Mouse (Mus musculus) midbrain, embryonic 15.5 days (tissue): Measurements from ENCODE around the gene Stra6l. TPM values are rescaled to one million over a fixed set of nuclear protein-coding genes. Genes with fewer than 3 reads are reported as not detected.
A peak's percentile ranks its signal among the peaks of the same experiment; 100 is the strongest.

Source experiments
- ATAC-seq: fragments of 200-750 bp; cut with Nextera tagmentation; replicated peaks from 2 replicates; pipeline ENCODE4 v1.8.0; 2017; ENCODE audit warnings: moderate TSS enrichment
- H3K27ac ChIP-seq: fragments of 300-500 bp; sonication (generic); 2 replicates; pipeline ENCODE4 v1.5.1; 2015; ENCODE audit warnings: mild to moderate bottlenecking, inconsistent platforms
- H3K27me3 ChIP-seq: fragments of 300-500 bp; sonication (generic); replicated peaks from 2 replicates; pipeline ENCODE4 v1.6.1; 2015; ENCODE audit warnings: inconsistent platforms
- H3K36me3 ChIP-seq: fragments of 300-500 bp; sonication (generic); replicated peaks from 2 replicates; pipeline ENCODE4 v1.6.1; 2015; ENCODE audit warnings: inconsistent platforms
- H3K4me1 ChIP-seq: fragments of 300-500 bp; sonication (generic); 2 replicates; pipeline ENCODE4 v1.6.1; 2015; ENCODE audit warnings: inconsistent platforms
- H3K4me2 ChIP-seq: fragments of 300-500 bp; sonication (generic); 2 replicates; pipeline ENCODE4 v1.6.1; 2015; ENCODE audit warnings: inconsistent platforms, mild to moderate bottlenecking, moderate library complexity
- H3K4me3 ChIP-seq: fragments of 300-500 bp; sonication (generic); 2 replicates; pipeline ENCODE4 v1.5.1; 2015; ENCODE audit warnings: mild to moderate bottlenecking, inconsistent platforms
- H3K9ac ChIP-seq: fragments of 300-500 bp; sonication (generic); 2 replicates; pipeline ENCODE4 v1.6.1; 2015; ENCODE audit warnings: mild to moderate bottlenecking, inconsistent platforms
- H3K9me3 ChIP-seq: fragments of 300-500 bp; sonication (generic); 2 replicates; pipeline ENCODE4 v1.6.1; 2016; ENCODE audit warnings: inconsistent platforms
- WGBS: fragments of 180-500 bp; shearing (Covaris S2); methylation state at CpG from one replicate; pipeline ENCODE4 v1.1.7; 2015; ENCODE audit warnings: mixed read lengths; 5-methylcytosine and 5-hydroxymethylcytosine counted together
- polyA plus RNA-seq: library from polyadenylated mRNA; unstranded; fragments of >200 nt; fragmentation: Nextera tagmentation; extraction: Ambion mirVana; gene quantifications from 2 replicates; pipeline ENCODE4 v1.2.1, GENCODE M21; 2015

The Stra6l gene
- polyA plus RNA-seq, result 1.0 and 1.1 TPM in 2 replicates

DNA sequence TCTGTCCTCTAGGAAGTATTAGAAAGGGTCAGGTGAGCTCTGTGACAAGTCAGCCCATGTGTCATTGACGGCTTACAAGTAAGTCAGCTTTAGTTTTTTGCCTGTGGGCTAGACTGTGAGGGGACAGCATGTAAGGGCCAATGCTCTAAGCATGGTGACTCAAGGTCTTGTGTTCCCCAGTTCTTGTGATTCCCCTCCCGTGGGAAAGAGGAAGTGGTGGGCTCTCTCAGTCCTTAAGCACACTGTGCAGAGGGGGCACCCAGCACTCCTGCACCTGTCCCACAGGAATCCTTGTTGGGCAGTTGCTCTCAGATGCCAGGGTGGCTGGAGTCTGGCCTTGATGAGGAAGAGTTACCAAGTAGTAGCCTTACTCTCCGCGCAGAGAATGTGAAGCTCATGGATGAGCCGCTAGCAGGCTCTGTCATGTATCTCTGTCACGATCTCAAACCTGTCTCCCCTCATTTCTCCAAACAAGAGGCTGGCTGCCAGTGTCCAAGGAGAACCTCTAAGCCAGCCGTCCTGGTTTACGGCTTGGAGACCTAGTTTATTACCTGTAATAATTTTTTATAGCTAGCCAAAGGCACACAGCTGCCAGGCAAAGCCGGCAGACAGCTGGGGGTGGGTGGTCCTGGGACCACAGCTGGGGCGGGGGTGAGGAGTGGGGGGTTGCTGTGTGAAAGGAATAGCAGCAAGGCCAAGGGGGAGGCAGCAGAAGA is at the start of gene Stra6l:
Gene Stra6l, plus strand, starts transcription at position 556 of the 716 bp plus-strand sequence.
- H3K27me3 ChIP-seq, result peaks cover 1% of the 10 kb centered on the region; the same call in 1 of the 2 replicates
- H3K36me3 ChIP-seq, result no peaks in the 10 kb centered on the region
- ATAC-seq, result no peak
- no peak within 1 kb of the TSS for H3K4me3 ChIP-seq
- 73% methylated on average over 10 of the region's 10 CpGs for WGBS
- H3K9me3 ChIP-seq, result no peaks in the 10 kb centered on the region
- no peak within 1 kb of the TSS for H3K4me2 ChIP-seq
- H3K9ac ChIP-seq, result no peak within 1 kb of the TSS
- H3K4me1 ChIP-seq, result no peaks in the 10 kb centered on the region
- no peak within 1 kb of the TSS for H3K27ac ChIP-seq

GRCm38 (mm10) chr4:45798964-45799363 is 49.5 kb upstream of the Stra6l start, which contains the start of gene Aldh1b1:
Aldh1b1 (plus strand) TSS chr4:45799022.
- 1% methylated on average over 26 of the region's 26 CpGs for WGBS
- Histone ChIP-seq H3K4me1 (peaks cover 21% of the 10 kb centered on the region), H3K36me3 (no peaks in the 10 kb centered on the region; the same call in 1 of the 2 replicates), H3K9ac (peak within 1 kb of the TSS; percentile 71), H3K27ac (peak within 1 kb of the TSS; percentile 53), H3K27me3 (0 out of 2 replicates have a peak, but pooled peaks cover 2% of the 10 kb centered on the region), H3K9me3 (no peaks in the 10 kb centered on the region), H3K4me3 (peak within 1 kb of the TSS; percentile 53), H3K4me2 (peak within 1 kb of the TSS; percentile 87)
- ATAC-seq, result peak; percentile 88

GRCm38 (mm10) chr4:45799956-45800537 is 48.4 kb upstream of the Stra6l start:
- Histone ChIP-seq H3K9ac (no peak overlapping the region), H3K27me3 (0 out of 2 replicates have a peak, but pooled peaks cover 2% of the 10 kb centered on the region), H3K9me3 (no peaks in the 10 kb centered on the region), H3K4me2 (no peak overlapping the region), H3K4me1 (peaks cover 21% of the 10 kb centered on the region), H3K4me3 (no peak overlapping the region), H3K27ac (no peak overlapping the region), H3K36me3 (no peaks in the 10 kb centered on the region; the same call in 1 of the 2 replicates)
- 34% methylated on average over 3 of the region's 3 CpGs for WGBS
- ATAC-seq, result no peak

GRCm38 (mm10) chr4:45802900-45803299 is 45.6 kb upstream of the Stra6l start:
- H3K27me3 ChIP-seq, result no peaks in the 10 kb centered on the region
- no peaks in the 10 kb centered on the region; the same call in 1 of the 2 replicates for H3K36me3 ChIP-seq
- no peaks in the 10 kb centered on the region for H3K9me3 ChIP-seq
- ATAC-seq, result no peak
- H3K9ac ChIP-seq, result no peak overlapping the region
- H3K4me2 ChIP-seq, result no peak overlapping the region
- H3K27ac ChIP-seq, result no peak overlapping the region
- peaks cover 15% of the 10 kb centered on the region for H3K4me1 ChIP-seq
- WGBS, result 90% methylated on average over 14 of the region's 14 CpGs
- H3K4me3 ChIP-seq, result no peak overlapping the region

GRCm38 (mm10) chr4:45808034-45808433 is 40.4 kb upstream of the Stra6l start:
- Histone ChIP-seq H3K4me2 (no peak overlapping the region), H3K27me3 (no peaks in the 10 kb centered on the region), H3K27ac (no peak overlapping the region), H3K36me3 (peaks cover 7% of the 10 kb centered on the region; the same call in 1 of the 2 replicates), H3K4me1 (peaks cover 3% of the 10 kb centered on the region; the same call in 1 of the 2 replicates), H3K9ac (no peak overlapping the region), H3K4me3 (no peak overlapping the region), H3K9me3 (no peaks in the 10 kb centered on the region)
- ATAC-seq, result no peak; the same call in 1 of the 2 replicates
- WGBS, result 25% methylated on average over 7 of the region's 7 CpGs

DNA sequence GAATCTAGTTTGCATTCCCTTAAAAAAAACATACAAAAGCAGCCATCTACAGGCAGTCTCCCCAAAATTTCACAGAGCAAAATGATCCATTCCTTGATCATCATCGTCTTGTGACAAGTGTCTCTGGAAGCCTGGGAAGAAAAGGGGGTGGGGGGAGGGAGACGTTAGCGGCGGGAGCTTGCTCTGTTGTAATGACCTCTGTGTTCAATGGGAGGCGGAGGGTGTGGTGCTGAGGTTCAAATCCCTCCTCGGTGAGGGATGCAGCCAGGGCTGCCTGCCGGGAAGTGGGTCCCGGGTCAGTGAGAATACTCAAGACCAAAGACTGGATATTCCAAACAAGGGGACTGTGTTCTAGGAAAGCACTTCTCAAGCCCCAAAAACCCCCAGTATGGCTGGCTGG is 37.2 kb upstream of the Stra6l start:
- H3K4me1 ChIP-seq, result peaks cover 13% of the 10 kb centered on the region
- 12% methylated on average over 8 of the region's 8 CpGs for WGBS

DNA sequence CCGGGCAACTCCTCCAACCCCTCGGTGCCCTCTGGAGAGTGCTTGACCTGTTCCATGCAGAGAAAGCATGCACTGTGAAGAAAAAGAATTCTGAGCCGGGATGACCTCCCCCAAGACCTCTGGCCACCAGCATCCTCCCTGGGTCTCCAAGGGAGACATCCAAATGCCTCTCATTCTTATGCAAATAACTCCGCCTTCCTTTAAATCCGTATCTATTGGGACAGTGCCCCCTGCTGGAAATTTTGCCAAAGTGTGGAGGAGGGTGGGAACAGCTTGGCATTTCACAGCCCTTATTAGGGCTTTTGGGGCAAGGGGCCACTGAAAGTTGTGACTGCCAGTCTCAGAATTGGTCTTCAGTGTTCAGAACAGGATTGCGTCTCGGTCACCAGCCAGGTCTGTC is 32.9 kb upstream of the Stra6l start:
- Histone ChIP-seq H3K27me3 (no peaks in the 10 kb centered on the region), H3K27ac (no peak overlapping the region), H3K36me3 (peaks cover 13% of the 10 kb centered on the region; the same call in 1 of the 2 replicates), H3K4me1 (peaks cover 41% of the 10 kb centered on the region), H3K9ac (no peak overlapping the region), H3K4me3 (no peak overlapping the region), H3K4me2 (no peak overlapping the region), H3K9me3 (no peaks in the 10 kb centered on the region)
- ATAC-seq, result no peak
- 21% methylated on average over 7 of the region's 7 CpGs for WGBS

More for the DNA sequence above, 37.2 kb upstream of the Stra6l start:
- no peak for ATAC-seq
- no peaks in the 10 kb centered on the region for H3K9me3 ChIP-seq
- no peak overlapping the region for H3K4me3 ChIP-seq
- no peak overlapping the region for H3K4me2 ChIP-seq
- H3K27me3 ChIP-seq, result no peaks in the 10 kb centered on the region
- no peak overlapping the region for H3K27ac ChIP-seq
- no peak overlapping the region for H3K9ac ChIP-seq
- H3K36me3 ChIP-seq, result peaks cover 13% of the 10 kb centered on the region; the same call in 1 of the 2 replicates

DNA sequence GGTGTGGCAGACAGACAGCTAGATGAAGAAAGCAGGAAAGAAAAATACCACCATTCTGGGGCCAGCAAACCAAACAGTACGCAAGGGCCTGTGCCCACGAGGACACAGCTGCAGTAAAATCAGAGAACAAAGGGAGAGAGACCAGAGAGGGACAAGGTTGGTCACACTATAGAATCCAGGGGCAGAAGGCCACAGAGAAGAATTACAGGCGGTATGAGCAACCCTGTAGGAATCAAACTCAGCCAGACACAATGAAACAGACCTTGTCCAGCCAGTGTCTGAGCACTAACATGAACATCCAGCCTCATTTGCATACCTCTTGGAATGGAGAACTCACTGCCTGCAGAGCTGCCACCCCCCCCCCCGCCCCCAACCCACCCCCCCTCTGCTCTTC is 29.7 kb upstream of the Stra6l start:
- H3K36me3 ChIP-seq, result no peaks in the 10 kb centered on the region
- peak overlapping the region; percentile 43 for H3K4me2 ChIP-seq
- H3K9ac ChIP-seq, result peak overlapping the region; percentile 42
- no peaks in the 10 kb centered on the region for H3K27me3 ChIP-seq
- peak; percentile 0; the same call in 1 of the 2 replicates for ATAC-seq
- H3K4me1 ChIP-seq, result peaks cover 70% of the 10 kb centered on the region
- WGBS, result 7% methylated on average over 3 of the region's 4 CpGs
- H3K4me3 ChIP-seq, result peak overlapping the region; percentile 16; the same call in 1 of the 2 replicates
- H3K27ac ChIP-seq, result peak overlapping the region; percentile 88
- H3K9me3 ChIP-seq, result no peaks in the 10 kb centered on the region

GRCm38 (mm10) chr4:45819208-45819931 is 29.1 kb upstream of the Stra6l start:
- Histone ChIP-seq H3K4me2 (peak overlapping the region; percentile 43), H3K27me3 (no peaks in the 10 kb centered on the region), H3K27ac (peak overlapping the region; percentile 88), H3K4me3 (peak overlapping the region; percentile 16), H3K9me3 (no peaks in the 10 kb centered on the region), H3K4me1 (peaks cover 76% of the 10 kb centered on the region), H3K36me3 (no peaks in the 10 kb centered on the region), H3K9ac (peak overlapping the region; percentile 9; the same call in 1 of the 2 replicates)
- peak; percentile 64 for ATAC-seq
- WGBS, result 2% methylated on average over 17 of the region's 17 CpGs

DNA sequence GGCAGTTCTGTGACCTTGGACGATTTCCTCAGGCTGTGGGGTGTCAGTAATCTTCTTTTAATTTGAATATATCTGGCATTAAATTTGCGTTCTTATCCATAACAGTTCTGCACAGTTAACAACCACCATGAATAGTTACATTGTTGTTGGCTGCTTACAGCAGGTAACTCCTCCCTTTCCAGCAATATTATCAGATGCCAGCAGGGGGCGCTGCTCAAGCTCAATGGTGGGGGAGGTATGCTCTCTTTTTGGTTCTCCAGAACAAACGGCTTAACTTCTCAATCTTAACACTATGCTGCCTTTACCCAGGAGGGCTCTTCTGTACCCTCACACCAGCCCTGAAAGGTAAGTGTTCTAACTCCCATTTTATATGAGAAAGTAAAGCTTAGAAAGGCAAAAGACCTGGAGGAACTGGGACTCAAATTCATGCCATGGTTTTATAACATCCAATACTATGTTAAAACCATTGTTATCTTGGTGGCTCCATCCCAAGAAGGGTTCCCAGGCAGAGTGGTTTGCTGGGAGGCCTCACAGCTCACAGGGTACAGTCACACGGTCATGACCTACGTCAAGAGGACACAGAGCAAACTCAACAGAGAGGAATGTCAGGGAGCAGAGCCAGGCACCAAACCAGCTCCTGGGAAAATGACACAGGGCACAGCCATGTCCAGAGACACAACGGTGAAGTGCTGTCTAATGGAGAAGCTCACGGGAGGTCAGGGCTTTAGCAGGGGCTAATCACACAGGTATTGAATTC is 28.2 kb upstream of the Stra6l start:
- H3K4me1 ChIP-seq, result peaks cover 84% of the 10 kb centered on the region

DNA sequence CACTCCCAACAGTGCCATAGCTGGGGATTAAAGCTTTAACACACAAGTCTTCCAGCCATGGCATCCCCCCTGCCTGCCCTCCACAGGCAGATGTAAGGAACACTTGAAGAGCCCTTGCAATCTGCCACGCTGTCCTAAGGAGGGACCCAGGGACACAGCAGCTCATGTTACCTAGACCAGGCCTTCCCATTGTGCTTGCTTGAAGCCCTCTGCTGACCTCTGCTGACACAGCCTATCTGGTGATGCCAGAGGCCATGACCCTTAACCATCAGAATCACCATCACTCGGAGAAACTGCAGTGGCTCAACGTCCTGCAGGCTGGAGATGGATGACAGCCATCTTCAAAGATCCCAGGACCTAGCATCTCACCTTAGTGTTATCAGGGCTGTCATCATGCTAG is 26.5 kb upstream of the Stra6l start:
- H3K27ac ChIP-seq, result peak overlapping the region; percentile 92
- no peaks in the 10 kb centered on the region for H3K9me3 ChIP-seq
- H3K4me1 ChIP-seq, result peaks cover 85% of the 10 kb centered on the region
- H3K4me2 ChIP-seq, result no peak overlapping the region
- no peak overlapping the region for H3K4me3 ChIP-seq
- H3K27me3 ChIP-seq, result peaks cover 3% of the 10 kb centered on the region; the same call in 1 of the 2 replicates
- ATAC-seq, result no peak
- no peak overlapping the region for H3K9ac ChIP-seq
- H3K36me3 ChIP-seq, result no peaks in the 10 kb centered on the region
- 26% methylated on average over 3 of the region's 3 CpGs for WGBS

More for the DNA sequence above, 28.2 kb upstream of the Stra6l start:
- Histone ChIP-seq H3K4me3 (peak overlapping the region; percentile 16), H3K4me2 (peak overlapping the region; percentile 43), H3K27ac (peak overlapping the region; percentile 88), H3K27me3 (no peaks in the 10 kb centered on the region), H3K9ac (no peak overlapping the region; the same call in 1 of the 2 replicates), H3K36me3 (no peaks in the 10 kb centered on the region), H3K9me3 (no peaks in the 10 kb centered on the region)
- ATAC-seq, result no peak
- WGBS, result 41% methylated on average over 8 of the region's 8 CpGs
